Mouse (Mus musculus) stomach, postnatal 0 days (tissue): ENCODE measurements around the gene Inpp5e. TPM values are rescaled to one million over a fixed set of nuclear protein-coding genes. Genes with fewer than 3 reads are reported as not detected.

Experiments used
- ATAC-seq: fragments of 200-750 bp; cut with Nextera tagmentation; 2 replicates; pipeline ENCODE4 v1.8.0; 2017; ENCODE audit not compliant: low FRiP score, low TSS enrichment
- DNase-seq: peaks from one replicate; pipeline ENCODE4 v3.0.0-alpha.2; 2016; ENCODE audit warnings: low spot score
- H3K27ac ChIP-seq: fragments of 300-500 bp; sonication (generic); replicated peaks from 2 replicates; pipeline ENCODE4 v1.5.1; 2014; ENCODE audit warnings: mild to moderate bottlenecking, control low read depth
- H3K27me3 ChIP-seq: fragments of 300-500 bp; sonication (generic); 2 replicates; pipeline ENCODE4 v1.6.1; 2014; ENCODE audit warnings: low read length; ENCODE audit not compliant: control insufficient read depth, insufficient read depth
- H3K36me3 ChIP-seq: fragments of 300-500 bp; sonication (generic); 2 replicates; pipeline ENCODE4 v1.6.1; 2014; ENCODE audit warnings: low read length, mixed read lengths; ENCODE audit not compliant: control insufficient read depth, insufficient read depth
- H3K4me1 ChIP-seq: fragments of 300-500 bp; sonication (generic); replicated peaks from 2 replicates; pipeline ENCODE4 v1.6.1; 2014; ENCODE audit warnings: antibody characterized with exemption; ENCODE audit not compliant: control insufficient read depth, insufficient read depth
- H3K4me2 ChIP-seq: fragments of 300-500 bp; sonication (generic); replicated peaks from 2 replicates; pipeline ENCODE4 v1.6.1; 2014; ENCODE audit warnings: low read depth, mild to moderate bottlenecking, control low read depth, moderate library complexity
- H3K4me3 ChIP-seq: fragments of 300-500 bp; sonication (generic); 2 replicates; pipeline ENCODE4 v1.5.1; 2014; ENCODE audit warnings: low read depth, low read length, control low read depth
- H3K9ac ChIP-seq: fragments of 300-500 bp; sonication (generic); 2 replicates; pipeline ENCODE4 v1.6.1; 2014; ENCODE audit warnings: mild to moderate bottlenecking, low read length, control low read depth, mixed read lengths
- H3K9me3 ChIP-seq: fragments of 300-500 bp; sonication (generic); 2 replicates; pipeline ENCODE4 v1.6.1; 2016; ENCODE audit warnings: low read length; ENCODE audit not compliant: control insufficient read depth
- CTCF ChIP-seq: IDR thresholded peaks from 2 replicates; pipeline ENCODE4 v1.5.1; 2016; ENCODE audit warnings: antibody characterized with exemption, low read depth, mild to moderate bottlenecking, moderate library complexity
- EP300 ChIP-seq: optimal IDR thresholded peaks from 2 replicates; pipeline ENCODE3; 2016; ENCODE audit warnings: antibody characterized with exemption
- WGBS: fragments of 180-500 bp; shearing (Covaris S2); extraction: QIAGEN DNeasy Blood & Tissue Kit; methylation state at CpG from one replicate; pipeline ENCODE4 v1.1.7; 2014; 5-methylcytosine and 5-hydroxymethylcytosine counted together
- polyA plus RNA-seq: library from polyadenylated mRNA; unstranded; fragments of >200 nt; fragmentation: Nextera tagmentation; extraction: Ambion mirVana; gene quantifications from 2 replicates; pipeline ENCODE4 v1.2.1, GENCODE M21; 2015

Gene Inpp5e
- polyA plus RNA-seq, 1 experiment from 2014 or later: 6.3 TPM

DNA sequence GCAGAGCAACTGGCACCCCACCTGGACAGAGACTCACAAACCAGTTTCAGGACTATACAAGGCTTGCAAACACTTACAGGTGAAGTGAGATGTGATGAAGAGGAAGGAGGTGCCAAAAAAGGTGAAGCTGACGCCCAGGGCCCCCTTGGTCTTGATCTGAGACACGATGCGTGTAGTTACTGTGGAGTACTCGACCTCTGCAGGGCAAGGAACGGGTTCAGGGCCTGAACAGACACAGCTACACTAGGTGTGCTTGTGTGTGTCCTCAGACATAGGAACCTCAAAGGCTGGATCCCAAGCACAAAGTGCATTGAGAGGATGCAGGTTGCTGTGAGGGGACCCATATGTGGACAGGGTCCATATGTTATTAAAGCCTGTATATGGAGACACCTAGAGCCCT lies 8.7 kb downstream of the Inpp5e start:
- TF ChIP-seq CTCF (no peak), EP300 (no peak)
- Histone ChIP-seq H3K27me3 (no peaks in the 10 kb centered on the region), H3K4me1 (no peaks in the 10 kb centered on the region), H3K36me3 (peaks cover 48% of the 10 kb centered on the region), H3K9ac (no peak overlapping the region), H3K9me3 (no peaks in the 10 kb centered on the region), H3K27ac (no peak overlapping the region), H3K4me2 (no peak overlapping the region), H3K4me3 (no peak overlapping the region)
- 86% methylated on average over 5 of the region's 5 CpGs for WGBS
- ATAC-seq (no peak), DNase-seq (no peak)

DNA sequence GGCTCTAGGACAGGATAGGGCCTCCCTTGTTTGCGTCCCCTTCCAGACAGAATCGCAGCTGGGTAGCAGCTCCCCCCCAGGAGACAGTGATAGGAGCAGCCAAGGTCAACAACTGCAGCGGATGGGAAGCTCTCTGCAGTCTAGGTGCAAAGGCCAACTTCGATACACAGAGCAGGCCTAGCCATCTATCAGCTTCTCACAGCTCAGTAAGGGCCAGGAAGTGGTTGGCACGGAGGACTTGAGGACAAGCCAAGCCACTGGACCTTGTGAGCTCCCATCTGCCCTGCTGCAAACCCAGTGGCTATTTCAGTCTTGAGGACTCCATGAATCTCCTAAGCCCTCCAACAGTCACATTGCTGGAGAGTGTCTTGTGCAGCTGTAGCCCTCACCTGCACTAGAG lies 9.4 kb downstream of the Inpp5e start:
- Histone ChIP-seq H3K4me2 (no peak overlapping the region), H3K27me3 (no peaks in the 10 kb centered on the region), H3K4me1 (no peaks in the 10 kb centered on the region), H3K4me3 (no peak overlapping the region), H3K27ac (no peak overlapping the region), H3K36me3 (peaks cover 51% of the 10 kb centered on the region), H3K9me3 (no peaks in the 10 kb centered on the region), H3K9ac (no peak overlapping the region)
- no peak for DNase-seq
- TF ChIP-seq EP300 (no peak), CTCF (no peak)
- ATAC-seq: no peak
- 66% methylated on average over 5 of the region's 5 CpGs for WGBS

GRCm38 (mm10) chr2:26398978-26399377 lies 10.0 kb downstream of the Inpp5e start:
- DNase-seq: no peak
- peaks cover 55% of the 10 kb centered on the region for H3K36me3 ChIP-seq
- TF ChIP-seq CTCF (no peak), EP300 (no peak)
- no peak overlapping the region for H3K27ac ChIP-seq
- 83% methylated on average over 8 of the region's 8 CpGs for WGBS
- no peak overlapping the region for H3K9ac ChIP-seq
- no peaks in the 10 kb centered on the region for H3K4me1 ChIP-seq
- no peak for ATAC-seq
- no peak overlapping the region for H3K4me3 ChIP-seq
- no peaks in the 10 kb centered on the region for H3K27me3 ChIP-seq
- H3K9me3 ChIP-seq: no peaks in the 10 kb centered on the region
- H3K4me2 ChIP-seq: no peak overlapping the region

- WGBS: 85% methylated on average over 6 of the region's 6 CpGs
Measured at GRCm38 (mm10) chr2:26391617-26392016, 17.4 kb downstream of the Inpp5e start.

DNA sequence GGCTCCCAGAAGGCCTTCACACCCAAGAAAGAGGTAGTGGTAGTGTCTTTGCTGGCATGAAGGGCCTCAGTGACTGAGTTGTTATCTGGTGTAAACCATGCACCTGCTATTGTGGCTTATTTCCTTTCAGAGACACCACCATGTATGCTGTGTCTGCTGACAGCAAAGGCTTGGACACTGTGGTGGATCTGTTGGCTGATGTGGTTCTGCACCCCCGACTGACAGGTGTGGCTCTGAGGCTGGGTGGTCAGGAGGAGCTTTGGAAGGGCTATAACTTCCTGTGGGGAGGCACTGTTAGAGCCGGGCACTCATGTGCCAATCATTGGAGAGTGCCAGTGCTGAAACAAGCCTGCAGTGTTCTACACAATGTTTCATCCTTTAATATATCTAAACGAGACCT lies 18.0 kb downstream of the Inpp5e start:
- no peaks in the 10 kb centered on the region for H3K27me3 ChIP-seq
- H3K4me2 ChIP-seq: no peak overlapping the region
- TF ChIP-seq CTCF (no peak), EP300 (no peak)
- WGBS: 82% methylated on average over 3 of the region's 3 CpGs
- ATAC-seq (no peak), DNase-seq (no peak)
- H3K4me1 ChIP-seq: no peaks in the 10 kb centered on the region
- no peak overlapping the region for H3K4me3 ChIP-seq
- no peak overlapping the region for H3K27ac ChIP-seq
- no peaks in the 10 kb centered on the region for H3K9me3 ChIP-seq
- H3K36me3 ChIP-seq: peaks cover 41% of the 10 kb centered on the region
- no peak overlapping the region for H3K9ac ChIP-seq

More at GRCm38 (mm10) chr2:26391617-26392016, 17.4 kb downstream of the Inpp5e start:
- Histone ChIP-seq H3K36me3 (peaks cover 43% of the 10 kb centered on the region), H3K27ac (no peak overlapping the region), H3K4me3 (no peak overlapping the region), H3K4me1 (no peaks in the 10 kb centered on the region), H3K4me2 (no peak overlapping the region), H3K9me3 (no peaks in the 10 kb centered on the region), H3K9ac (no peak overlapping the region), H3K27me3 (no peaks in the 10 kb centered on the region)
- ATAC-seq: no peak
- no peak for TF ChIP-seq EP300
- TF ChIP-seq CTCF: no peak
- no peak for DNase-seq

- DNase-seq (peak; percentile 89), ATAC-seq (peak; percentile 92)
- peaks cover 43% of the 10 kb centered on the region for H3K36me3 ChIP-seq
- H3K9me3 ChIP-seq: no peaks in the 10 kb centered on the region
- no peaks in the 10 kb centered on the region for H3K4me1 ChIP-seq
- peak within 1 kb of the TSS; percentile 96 for H3K4me2 ChIP-seq
- H3K27ac ChIP-seq: peak within 1 kb of the TSS; percentile 69
- under 1% methylated on average over 60 of the region's 60 CpGs for WGBS
- no peaks in the 10 kb centered on the region for H3K27me3 ChIP-seq
- peak within 1 kb of the TSS; percentile 97 for H3K4me3 ChIP-seq
- peak within 1 kb of the TSS; percentile 94 for H3K9ac ChIP-seq
- TF ChIP-seq CTCF (no peak), EP300 (no peak)
Measured at GRCm38 (mm10) chr2:26389154-26389690, 19.8 kb downstream of the Inpp5e start, which contains the start of the genes Entr1 and Pmpca. Gene Entr1, minus strand, starts transcription at chr2:26389316. Gene Pmpca, plus strand, starts transcription at chr2:26389339.
